Mouse (Mus musculus) heart, adult 2 months (tissue): Measurements from ENCODE around the gene Grik1.

Experiments used
- CTCF ChIP-seq: fragments of 200-600 bp; IDR thresholded peaks from 2 replicates; pipeline ENCODE4 v1.8.1; 2022; ENCODE audit warnings: antibody characterized with exemption, mild to moderate bottlenecking, moderate library complexity
- POLR2A ChIP-seq: fragments of 200-500 bp; IDR thresholded peaks from 2 replicates; pipeline ENCODE4 v1.6.1; 2011; ENCODE audit warnings: mild to moderate bottlenecking, low read depth, low read length, control low read depth; ENCODE audit not compliant: insufficient read depth

DNA sequence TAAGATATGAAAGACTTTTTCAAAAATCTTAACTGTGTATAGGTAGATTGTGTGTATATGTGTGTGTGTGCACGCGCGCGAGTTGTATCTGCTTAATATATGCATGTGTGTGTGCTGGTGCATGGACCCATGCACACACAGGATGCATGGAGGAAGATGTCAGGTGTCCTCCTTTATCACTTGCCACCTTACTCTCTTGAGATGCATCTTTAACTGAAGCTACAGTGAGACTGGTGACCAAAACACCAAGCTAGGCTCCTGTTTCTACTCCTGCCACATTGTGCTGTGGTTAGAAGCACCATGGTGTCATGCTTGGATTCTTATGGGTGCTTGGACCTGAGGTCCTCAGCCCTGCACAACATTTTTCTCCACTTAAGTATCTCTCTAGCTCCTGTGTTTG, 245.7 kb downstream of the Grik1 start:
- TF ChIP-seq POLR2A (no peak), CTCF (no peak)
